Mouse (Mus musculus): ENCODE results near the gene Cdk19.

Gene Cdk19

DNA sequence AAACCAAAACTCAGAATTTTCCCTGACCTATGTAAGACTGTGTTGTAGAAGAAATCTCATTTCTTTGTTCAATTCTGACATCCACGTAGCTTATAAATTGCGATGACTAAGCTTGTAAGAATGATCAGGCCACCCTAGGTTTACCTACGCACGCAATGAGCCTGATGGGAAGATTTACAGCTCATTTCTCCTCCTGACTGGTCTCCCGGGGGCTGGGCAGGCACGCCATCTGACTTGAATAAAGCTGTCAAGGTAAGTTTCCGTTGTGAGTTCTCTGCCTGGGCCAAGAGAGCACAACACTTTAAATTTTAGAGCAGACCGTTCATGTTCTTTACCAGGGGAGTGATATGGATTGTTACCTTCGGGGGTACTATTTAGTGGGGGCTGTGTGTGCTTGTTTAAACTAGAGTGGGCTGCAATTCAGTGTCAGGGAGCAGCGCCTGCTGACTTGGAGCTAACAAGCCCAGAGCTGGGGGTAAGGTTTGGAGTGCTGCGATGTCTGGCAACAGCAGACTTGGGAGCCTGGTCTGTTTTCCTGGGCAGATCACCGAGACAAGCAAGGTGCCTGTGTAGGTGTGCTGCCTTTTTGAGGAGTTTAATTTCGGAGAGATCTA is at the start of gene Cdk19:
Gene Cdk19 (plus strand): TSS at position 214 of the 614 bp plus-strand sequence.
- POLR2A ChIA-PET = interaction anchor here (0.5 to 6.9 kb wide), 30 partner anchors 9 to 1166 kb away, joined by 3 to 57 read pairs (median 4); partner anchors contain the start of genes Amd1 (in 3 of the 4) and Gtf3c6 (in 2 of the 4)
- CTCF ChIA-PET = interaction anchor here in 3 of 4 experiments (0.6 to 1.8 kb wide), 3 partner anchors 8 to 463 kb away, joined by 3 to 6 read pairs (median 3); no protein-coding TSS in a partner anchor

DNA sequence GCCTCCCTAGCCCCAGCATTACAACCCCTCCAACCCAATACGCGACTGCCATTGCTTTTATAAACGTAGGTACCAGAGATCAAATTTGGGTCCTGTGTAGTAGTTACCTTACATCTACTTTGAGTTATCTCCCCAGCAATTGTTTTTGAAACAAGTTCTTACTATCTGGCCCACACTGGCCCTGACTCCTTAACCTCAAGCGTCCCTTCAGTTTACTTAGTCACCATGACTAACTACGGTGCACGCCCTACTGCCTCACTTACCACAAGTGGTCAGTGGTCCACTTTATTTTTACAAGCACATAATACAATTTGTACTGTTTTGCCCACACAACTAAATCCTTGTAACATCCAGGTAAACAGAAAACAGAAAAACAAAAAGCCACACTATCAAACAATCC is 46.7 kb upstream of the Cdk19 start:
- CTCF ChIA-PET = interaction anchor here in 1 of 4 experiments (1.8 kb wide), 1 partner anchor 8 kb away, joined by 4 read pairs; no protein-coding TSS in a partner anchor
- POLR2A ChIA-PET = interaction anchor here in 2 of 4 experiments (1.5 to 21.5 kb wide), 4 partner anchors 8 to 29 kb away, joined by 6 to 329 read pairs (median 18); partner anchors contain the start of genes Amd1 (in 2 of the 2) and Gtf3c6 (in 1 of the 2)

DNA sequence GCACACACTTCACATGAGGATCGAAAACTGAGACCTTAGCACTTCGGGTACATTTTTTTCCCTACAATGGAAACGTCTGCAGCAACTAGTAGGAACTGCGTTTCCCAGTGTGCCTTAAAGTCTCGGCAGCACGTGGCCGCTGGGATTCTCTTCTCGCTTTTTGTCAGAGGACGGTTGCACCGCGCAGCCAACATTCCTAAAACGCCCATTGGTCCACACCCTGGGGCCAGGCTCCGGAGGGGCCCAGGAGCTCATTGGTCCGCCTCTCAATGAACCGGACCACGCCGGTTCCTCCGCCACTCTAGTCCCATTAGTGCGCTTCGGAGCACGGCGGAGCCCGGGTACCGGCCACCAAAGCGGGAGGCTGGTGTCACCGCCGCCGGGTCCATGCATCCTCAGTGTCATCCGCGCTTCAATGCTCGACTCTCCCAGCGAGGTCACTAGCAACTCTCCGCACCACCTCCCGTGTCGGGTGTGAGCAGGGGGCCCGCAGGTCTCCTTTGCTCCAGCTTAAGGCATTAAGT is 38.7 kb upstream of the Cdk19 start:
- ChIA-PET POLR2A (interaction anchor here (0.5 to 21.5 kb wide), 125 partner anchors 8 to 1167 kb away, joined by 3 to 329 read pairs (median 4); partner anchors contain the start of genes Cdk19 (in 3 of the 4), Gtf3c6 (in 3 of the 4), Rpf2 (in 3 of the 4) and Cdc40 (in 1 of the 4)), CTCF (interaction anchor here in 1 of 4 experiments (0.5 to 1.1 kb wide), 4 partner anchors 47 to 1020 kb away, joined by 3 to 4 read pairs (median 3); no protein-coding TSS in a partner anchor)

DNA sequence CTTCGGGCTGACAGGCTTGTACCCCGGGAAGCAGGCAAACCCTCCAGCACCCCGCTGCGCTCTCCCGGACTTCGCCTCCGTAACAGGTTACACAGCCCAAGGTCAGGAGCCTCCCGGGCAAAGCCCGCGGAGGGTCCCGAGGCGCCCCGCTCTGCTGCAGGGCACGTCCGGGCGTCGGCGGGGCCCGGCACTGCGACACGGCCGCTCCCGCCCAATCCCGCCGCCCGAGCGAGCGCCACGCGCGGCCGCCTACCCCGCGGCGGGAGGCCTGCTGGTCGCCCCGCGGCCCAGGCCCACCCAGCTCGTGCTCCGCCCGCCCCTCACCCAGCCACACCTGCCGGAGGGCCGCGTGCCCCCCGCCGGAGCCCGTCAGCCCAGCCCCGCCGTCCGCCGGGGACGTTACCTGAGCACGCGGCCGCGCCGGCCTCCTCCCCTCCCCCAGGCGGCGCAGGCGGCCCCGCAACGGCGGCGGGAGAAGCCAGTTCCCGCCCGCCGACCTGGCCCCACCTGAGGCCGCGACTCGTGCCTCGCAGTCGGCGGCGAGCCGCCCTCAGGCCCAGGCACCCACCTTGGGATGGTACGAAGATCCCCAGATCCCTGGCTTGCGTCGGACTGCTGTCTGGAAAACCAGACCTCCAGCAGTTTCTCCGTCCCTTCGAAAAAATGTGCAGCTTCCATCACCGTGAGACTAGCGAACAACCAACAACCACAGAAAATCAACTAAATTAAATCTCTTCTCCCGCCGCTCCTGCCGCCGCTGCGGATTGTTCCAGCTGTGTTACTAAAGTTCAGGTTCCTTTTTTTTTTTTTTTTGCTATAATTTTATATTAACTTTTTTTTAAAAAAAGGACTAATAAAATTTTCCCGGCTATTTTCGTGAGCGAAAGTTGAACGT is 37.9 kb upstream of the Cdk19 start:
- POLR2A ChIA-PET = interaction anchor here (0.6 to 21.5 kb wide), 179 partner anchors 7 to 1166 kb away, joined by 3 to 329 read pairs (median 5); partner anchors contain the start of genes Cdk19 (in 3 of the 4), Gtf3c6 (in 3 of the 4), Rpf2 (in 3 of the 4) and Ak9 (in 1 of the 4)

DNA sequence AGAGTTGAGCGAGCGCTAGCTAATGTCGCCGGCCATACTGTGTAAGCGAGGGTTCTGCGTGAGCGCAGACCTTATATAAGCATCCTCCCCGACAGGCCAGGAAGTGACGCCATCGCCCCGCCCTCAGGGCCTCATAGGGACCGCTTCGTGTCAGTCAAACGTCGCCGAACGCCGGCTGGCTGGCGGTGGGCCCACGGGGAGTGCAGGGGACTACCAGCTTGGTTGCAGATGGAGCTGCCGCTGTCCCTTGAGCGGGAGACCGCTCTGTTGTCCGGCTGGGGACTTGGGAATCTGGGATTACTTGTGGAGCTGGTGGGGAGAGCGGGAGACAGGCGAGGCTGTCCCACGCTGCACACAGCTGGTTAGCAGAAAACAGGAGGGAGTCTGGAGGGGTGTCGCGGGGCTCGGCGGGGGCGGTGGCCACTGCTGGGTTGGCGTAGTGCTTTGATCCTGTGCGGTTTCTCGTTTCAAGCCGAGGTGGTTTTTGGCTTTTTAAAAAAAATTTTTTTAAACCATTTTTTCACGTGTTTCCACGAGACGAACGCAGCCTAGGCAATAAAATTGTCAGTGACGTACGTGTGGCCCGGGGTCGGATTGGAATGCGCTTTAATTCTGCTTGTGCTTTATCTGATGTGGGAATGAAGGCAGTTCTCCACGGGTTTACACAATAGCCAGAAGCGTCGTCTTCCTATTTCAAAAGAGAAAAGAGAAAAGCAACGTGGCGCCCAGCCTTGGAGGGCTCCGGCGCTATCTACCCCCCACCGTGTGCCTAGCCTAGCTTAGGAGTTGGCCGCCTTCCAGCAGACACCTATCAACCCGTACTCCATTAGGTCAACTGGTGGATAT is 37.0 kb upstream of the Cdk19 start, which contains the start of gene Amd1:
Gene Amd1 (minus strand): TSS at position 47 of the 846 bp plus-strand sequence.
- CTCF ChIA-PET = interaction anchor here in 3 of 4 experiments (0.6 to 1.6 kb wide), 4 partner anchors 45 to 333 kb away, joined by 3 to 4 read pairs (median 4); no protein-coding TSS in a partner anchor
- POLR2A ChIA-PET = interaction anchor here (0.5 to 21.5 kb wide), 109 partner anchors 8 to 1217 kb away, joined by 3 to 329 read pairs (median 4); partner anchors contain the start of genes Cdk19 (in 3 of the 4), Gtf3c6 (in 3 of the 4), Rpf2 (in 2 of the 4) and Ak9 (in 1 of the 4)

More for the DNA sequence above, 37.9 kb upstream of the Cdk19 start:
- CTCF ChIA-PET = interaction anchor here in 2 of 4 experiments (0.5 to 1.6 kb wide), 7 partner anchors 46 to 1019 kb away, joined by 3 to 4 read pairs (median 3); no protein-coding TSS in a partner anchor

DNA sequence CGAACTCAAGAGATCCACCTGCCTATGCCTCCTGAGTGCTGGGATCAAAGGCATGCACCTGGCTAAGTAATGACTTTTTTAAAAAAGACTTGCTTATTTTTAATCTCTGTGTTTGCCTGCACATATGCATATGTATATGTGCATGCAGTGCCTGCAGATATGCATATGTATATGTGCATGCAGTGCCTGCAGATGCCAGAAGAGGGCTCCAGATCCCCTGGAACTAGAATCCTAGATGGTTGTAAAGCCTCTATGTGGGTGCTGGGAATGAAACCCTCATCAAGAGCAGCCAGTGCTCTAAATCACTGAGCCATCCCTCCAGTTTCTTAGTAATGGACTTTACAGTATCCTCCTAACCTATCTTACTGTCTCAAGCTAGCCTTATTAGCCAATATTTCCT is 33.4 kb upstream of the Cdk19 start:
- ChIA-PET CTCF (interaction anchor here in 2 of 4 experiments (0.5 to 1.1 kb wide), 2 partner anchors 47 to 100 kb away, joined by 3 to 4 read pairs; no protein-coding TSS in a partner anchor), POLR2A (interaction anchor here (0.6 to 21.5 kb wide), 7 partner anchors 10 to 78 kb away, joined by 3 to 329 read pairs (median 3); partner anchors contain the start of gene Gtf3c6 (in 1 of the 4))

DNA sequence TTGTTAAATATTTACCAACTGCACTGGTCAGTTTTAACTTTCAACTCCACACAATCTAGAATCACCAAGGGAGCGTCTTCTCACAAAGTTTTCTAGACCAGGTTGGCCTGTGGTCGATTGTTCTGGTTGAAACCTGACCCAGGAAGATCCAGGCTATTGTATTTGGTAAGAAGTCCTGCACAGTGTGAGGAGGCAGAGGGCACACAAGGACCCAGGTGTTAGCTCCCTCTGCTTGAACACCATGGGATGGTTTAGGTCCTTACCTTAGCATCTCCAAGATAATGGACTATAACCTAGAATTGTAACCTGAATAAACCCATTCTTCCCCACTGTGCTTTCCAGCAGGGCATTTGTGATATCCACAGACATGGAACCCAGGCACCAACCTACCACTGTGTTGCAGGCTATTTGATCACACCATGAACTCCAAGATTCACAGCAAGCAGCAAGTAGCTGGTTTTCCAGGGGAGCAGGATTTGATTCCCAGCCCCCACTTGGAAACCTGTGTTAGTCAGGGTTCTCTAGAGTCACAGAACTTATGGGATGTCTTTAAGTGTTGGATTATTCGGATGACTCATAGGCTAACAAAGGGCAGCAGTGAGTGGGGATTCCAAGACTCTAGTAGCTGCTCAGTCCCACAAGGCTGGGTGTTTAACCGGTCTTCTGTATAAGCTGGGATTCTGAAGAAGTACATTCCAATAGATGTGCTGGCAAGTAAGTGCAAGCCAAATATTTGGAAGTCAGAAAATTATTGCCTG is 31.4 kb upstream of the Cdk19 start:
- ChIA-PET CTCF (no interaction called here), POLR2A (interaction anchor here in 3 of 4 experiments (0.6 to 21.5 kb wide), 16 partner anchors 7 to 271 kb away, joined by 3 to 329 read pairs (median 3); partner anchors contain the start of genes Cdk19 (in 1 of the 3) and Gtf3c6 (in 1 of the 3))

DNA sequence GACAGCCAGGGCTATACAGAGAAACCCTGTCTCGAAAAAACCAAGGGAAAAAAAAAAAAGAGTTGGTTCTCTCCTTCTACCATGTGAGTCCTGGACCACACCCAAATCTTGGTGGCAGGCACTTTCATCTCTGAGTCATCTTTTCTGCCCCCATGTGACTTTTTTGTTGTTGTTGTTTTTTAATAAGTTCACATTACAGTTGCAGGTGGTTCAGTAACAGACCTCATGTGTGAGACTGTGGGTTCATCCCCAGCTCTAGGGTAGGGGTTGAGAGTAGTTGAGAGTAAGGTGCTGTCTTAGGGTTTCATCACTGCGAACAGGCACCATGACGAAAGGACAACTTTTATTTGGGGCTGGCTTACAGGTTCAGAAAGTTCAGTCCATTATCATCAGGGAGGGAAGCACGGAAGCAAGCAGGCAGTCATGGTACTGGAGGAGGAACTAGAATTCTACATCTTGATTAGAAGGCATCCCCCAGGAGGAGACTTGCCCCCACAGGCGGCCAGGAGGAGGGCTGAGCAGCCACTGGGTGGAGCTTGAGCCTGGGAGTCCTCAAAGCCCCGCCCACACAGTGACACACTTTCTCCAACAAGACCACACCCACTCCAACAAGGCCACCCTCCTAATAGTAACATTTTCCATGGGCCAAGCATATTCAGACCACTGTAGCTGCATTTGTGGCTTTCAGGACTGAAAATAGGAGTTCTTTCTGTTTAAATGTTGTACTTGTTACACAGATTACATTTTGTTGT is 29.3 kb upstream of the Cdk19 start:
- POLR2A ChIA-PET = interaction anchor here (0.5 to 21.5 kb wide), 27 partner anchors 8 to 399 kb away, joined by 3 to 329 read pairs (median 4); partner anchors contain the start of genes Amd1 (in 3 of the 4), Cdk19 (in 1 of the 4) and Gtf3c6 (in 1 of the 4)
- CTCF ChIA-PET = interaction anchor here in 1 of 4 experiments (0.8 kb wide), 1 partner anchor 20 kb away, joined by 3 read pairs; no protein-coding TSS in a partner anchor

DNA sequence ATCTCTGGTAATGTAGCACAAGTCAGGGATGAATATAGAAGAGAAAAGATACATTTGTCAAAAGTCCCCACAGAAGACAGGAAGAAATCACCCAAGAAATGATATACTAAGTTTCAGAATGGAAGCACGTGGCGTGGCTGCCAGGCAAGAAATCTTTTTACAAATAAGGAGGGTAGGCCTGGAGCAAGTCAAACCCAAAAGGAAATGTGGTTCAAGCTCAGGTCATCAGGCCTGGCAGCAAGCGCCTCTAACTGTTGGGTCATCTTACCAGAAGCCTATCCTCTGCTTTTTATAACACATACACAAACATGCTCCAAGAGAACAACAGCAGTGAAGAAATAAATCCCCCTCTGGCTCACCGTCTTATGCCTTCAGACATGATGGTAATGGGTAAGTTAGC is 26.6 kb upstream of the Cdk19 start:
- ChIA-PET CTCF (interaction anchor here in 1 of 4 experiments (1.2 kb wide), 1 partner anchor 35 kb away, joined by 3 read pairs; no protein-coding TSS in a partner anchor), POLR2A (interaction anchor here in 3 of 4 experiments (0.7 to 5.6 kb wide), 6 partner anchors 11 to 36 kb away, joined by 3 to 103 read pairs (median 6); partner anchors contain the start of gene Amd1 (in 3 of the 3))

DNA sequence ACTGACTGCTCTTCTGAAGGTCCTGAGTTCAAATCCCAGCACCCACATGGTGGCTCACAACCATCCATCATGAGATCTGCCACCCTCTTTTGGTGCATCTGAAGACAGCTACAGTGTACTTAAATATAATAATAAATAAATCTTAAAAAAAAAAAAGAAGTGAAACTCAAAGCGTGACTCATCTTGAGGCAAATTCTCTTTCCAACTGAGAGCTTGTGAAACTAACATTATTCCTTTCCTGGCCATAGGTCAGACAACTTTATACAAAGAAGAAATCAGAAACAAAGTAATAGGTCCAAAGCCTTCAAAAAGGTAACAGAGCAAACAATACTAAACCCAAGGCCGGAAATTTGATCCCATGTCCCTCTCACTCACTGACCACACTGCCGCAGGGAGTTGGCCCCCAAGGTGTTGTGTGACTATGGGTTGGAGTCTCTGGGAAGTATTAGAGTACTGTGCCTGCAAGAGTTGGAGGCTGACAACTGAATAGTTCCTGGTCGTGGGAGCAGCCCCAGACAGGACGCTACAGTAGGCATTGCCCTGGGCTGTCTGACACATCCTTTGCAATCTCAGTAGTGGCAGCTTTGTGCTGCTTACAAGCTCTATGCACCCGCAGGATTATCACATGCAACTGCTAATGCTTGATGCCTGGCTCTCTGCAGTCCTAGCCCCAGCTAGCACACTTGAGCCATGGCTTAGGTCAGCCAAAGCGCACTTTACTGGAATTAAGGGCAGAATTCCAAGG is 22.4 kb upstream of the Cdk19 start:
- ChIA-PET CTCF (no interaction called here), POLR2A (interaction anchor here in 2 of 4 experiments (1.0 to 2.2 kb wide), 9 partner anchors 12 to 1059 kb away, joined by 3 to 7 read pairs (median 5); partner anchors contain the start of gene Amd1 (in 2 of the 2))

DNA sequence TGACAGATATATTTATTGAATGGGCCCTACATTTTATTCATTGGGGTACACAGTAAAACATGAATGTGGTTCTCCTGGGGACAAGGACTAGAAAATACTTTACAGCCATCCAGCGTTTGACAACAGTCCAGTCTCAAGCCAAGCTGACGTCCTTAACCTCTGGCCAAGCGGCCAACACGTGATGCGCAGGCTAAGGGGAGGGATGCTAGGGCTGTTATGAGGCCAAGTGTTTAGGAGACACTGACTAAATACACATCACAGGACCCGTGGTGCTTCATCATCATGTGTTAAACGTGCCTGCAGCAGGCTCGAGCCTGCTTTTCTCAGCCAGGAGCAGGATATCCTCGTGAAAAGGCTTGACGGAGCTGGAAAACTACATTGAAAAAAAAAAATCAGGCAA is 19.1 kb upstream of the Cdk19 start:
- POLR2A ChIA-PET = interaction anchor here in 2 of 4 experiments (0.7 to 1.9 kb wide), 10 partner anchors 11 to 279 kb away, joined by 3 to 9 read pairs (median 3); partner anchors contain the start of gene Gtf3c6 (in 1 of the 2)

DNA sequence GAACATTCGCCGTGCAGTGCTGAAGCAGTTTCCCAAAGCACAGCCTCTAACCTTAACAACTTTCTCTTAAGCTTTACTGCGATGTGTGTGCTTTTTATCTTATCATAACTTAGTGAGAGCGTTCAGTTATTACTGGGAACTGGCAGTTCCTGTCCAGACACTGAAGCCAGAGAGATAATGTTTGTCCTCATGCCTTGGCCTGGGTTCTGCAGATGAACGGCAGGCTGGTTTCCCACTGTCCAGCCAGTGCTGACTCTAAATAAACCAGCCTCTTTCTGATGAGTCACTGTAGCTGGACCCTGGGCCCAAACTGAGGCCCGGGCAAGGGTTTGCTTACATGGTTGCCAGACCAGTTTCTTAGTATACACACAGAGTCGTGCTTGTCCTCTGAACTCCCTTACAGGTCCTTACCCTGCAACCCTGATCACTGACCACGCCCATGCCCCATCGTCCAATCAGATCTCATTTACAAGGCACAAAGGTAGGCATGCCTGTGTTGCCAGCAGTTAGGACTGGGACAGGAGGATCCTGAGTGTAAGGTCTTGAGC is 11.3 kb upstream of the Cdk19 start:
- POLR2A ChIA-PET = interaction anchor here in 3 of 4 experiments (0.5 to 3.1 kb wide), 19 partner anchors 11 to 172 kb away, joined by 3 to 18 read pairs (median 4); partner anchors contain the start of genes Amd1 (in 3 of the 3), Cdk19 (in 1 of the 3) and Gtf3c6 (in 1 of the 3)
- CTCF ChIA-PET = no interaction called here

More for the DNA sequence above, 19.1 kb upstream of the Cdk19 start:
- CTCF ChIA-PET = no interaction called here

DNA sequence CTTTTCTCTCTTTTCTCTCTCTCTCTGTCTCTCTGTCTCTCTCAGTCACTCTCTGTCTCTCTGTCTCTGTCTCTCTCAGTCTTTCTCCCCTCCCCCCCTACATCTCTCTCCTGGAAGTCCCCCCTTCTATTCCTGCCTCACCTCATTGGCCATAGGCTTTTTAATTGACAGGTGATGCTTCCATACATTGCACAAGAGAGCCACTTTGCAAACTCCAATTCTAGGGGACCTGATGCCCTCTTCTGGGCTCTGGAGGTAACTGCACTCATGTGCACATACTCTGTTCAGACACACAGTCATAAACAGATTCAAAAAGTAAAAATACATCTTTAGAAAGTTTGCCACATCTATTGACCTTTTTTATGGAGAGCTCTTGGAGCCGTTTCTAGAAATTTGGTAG is 9.1 kb upstream of the Cdk19 start:
- ChIA-PET CTCF (interaction anchor here in 2 of 4 experiments (0.6 to 0.7 kb wide), 2 partner anchors 20 to 65 kb away, joined by 3 read pairs; no protein-coding TSS in a partner anchor), POLR2A (interaction anchor here in 2 of 4 experiments (0.9 to 3.1 kb wide), 4 partner anchors 9 to 72 kb away, joined by 3 to 17 read pairs (median 4); partner anchors contain the start of genes Cdk19 (in 1 of the 2) and Gtf3c6 (in 1 of the 2))

DNA sequence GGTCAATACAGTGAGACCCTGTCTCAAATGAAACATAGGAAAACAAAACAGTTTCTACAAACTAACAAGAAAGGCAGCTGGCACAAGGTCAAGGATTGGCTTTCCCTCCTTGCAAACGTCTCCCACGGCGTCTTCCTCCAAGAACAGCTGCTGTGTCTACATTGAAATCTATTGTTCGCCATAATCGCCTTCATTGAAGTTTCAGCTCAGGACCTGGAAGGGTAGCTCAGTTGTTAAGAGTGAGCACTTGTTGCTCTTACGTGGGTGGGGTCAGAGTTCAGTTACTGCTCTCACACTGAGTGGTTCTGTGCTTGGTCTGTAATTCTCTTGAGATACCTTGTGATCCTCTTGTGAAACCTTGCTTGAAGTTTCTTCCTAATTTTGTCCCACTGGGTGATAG is 6.5 kb upstream of the Cdk19 start:
- ChIA-PET CTCF (interaction anchor here in 1 of 4 experiments (1.3 kb wide), 1 partner anchor 60 kb away, joined by 3 read pairs; no protein-coding TSS in a partner anchor), POLR2A (interaction anchor here (0.6 to 3.4 kb wide), 23 partner anchors 10 to 607 kb away, joined by 3 to 23 read pairs (median 5); partner anchors contain the start of genes Amd1 (in 2 of the 4), Gtf3c6 (in 2 of the 4) and Mettl24 (in 1 of the 4))
